Mouse (Mus musculus) adrenal gland, adult 18-20 months (tissue): Measurements from ENCODE around the gene Mpz. TPM values are rescaled to one million over a fixed set of nuclear protein-coding genes. Genes with fewer than 3 reads are reported as not detected.

Experiments used
- DNase-seq, 2 experiments: peaks; one replicate each; pipeline ENCODE4 v3.0.0; 2021 to 2022; ENCODE audit warnings: low spot score in 2 of 2
- total RNA-seq, 2 experiments: library from RNA; stranded (reverse); gene quantifications; 1 replicate in 1 of 2; 2 replicates in 1 of 2; pipeline ENCODE4 v1.2.3; 2021

Gene Mpz
- total RNA-seq, 2 experiments from 2014 or later = 0.73 to 1.2 TPM

GRCm38 (mm10) chr1:171185655-171186054 lies 35.1 kb downstream of the Mpz start:
- DNase-seq = no peak

- no peak for DNase-seq
These were observed 37.6 kb downstream of the Mpz start for GRCm38 (mm10) chr1:171187851-171188700.

- no peak for DNase-seq
These were observed 38.5 kb downstream of the Mpz start for GRCm38 (mm10) chr1:171189046-171189445.

- DNase-seq = peak in 1 of 2 experiments; percentile 17
These were observed 39.1 kb downstream of the Mpz start for GRCm38 (mm10) chr1:171189476-171190114.

- DNase-seq = no peak
These were observed 40.3 kb downstream of the Mpz start for GRCm38 (mm10) chr1:171190832-171191231.

- DNase-seq = no peak
These were observed 41.8 kb downstream of the Mpz start for GRCm38 (mm10) chr1:171192283-171192682.

GRCm38 (mm10) chr1:171193093-171193840 lies 42.8 kb downstream of the Mpz start:
- DNase-seq = no peak

GRCm38 (mm10) chr1:171193911-171194830 lies 43.7 kb downstream of the Mpz start:
- no peak for DNase-seq

- DNase-seq = no peak
These were observed 44.7 kb downstream of the Mpz start for GRCm38 (mm10) chr1:171195046-171195822.

- DNase-seq = peak; percentile 45 to 51
These were observed 45.4 kb downstream of the Mpz start, which contains the start of gene Pcp4l1 for GRCm38 (mm10) chr1:171195887-171196397. Gene Pcp4l1, minus strand, starts transcription at chr1:171196268.

- no peak for DNase-seq
These were observed 49.0 kb downstream of the Mpz start for GRCm38 (mm10) chr1:171199532-171199931.

GRCm38 (mm10) chr1:171200769-171201168 lies 50.3 kb downstream of the Mpz start:
- DNase-seq = no peak

GRCm38 (mm10) chr1:171203471-171204248 lies 53.1 kb downstream of the Mpz start:
- DNase-seq = no peak

GRCm38 (mm10) chr1:171204249-171204644 lies 53.7 kb downstream of the Mpz start:
- DNase-seq = no peak

GRCm38 (mm10) chr1:171205704-171206493 lies 55.4 kb downstream of the Mpz start:
- DNase-seq = no peak

GRCm38 (mm10) chr1:171209409-171209808 lies 58.9 kb downstream of the Mpz start:
- no peak for DNase-seq
